Mouse (Mus musculus) ovary, postnatal 36 days (tissue): Measurements from ENCODE around the gene Rasd1.
"Not testable (repeated sequence)": the region's sequence is repeated elsewhere in the genome, so short reads cannot be mapped to it uniquely, and the experiment has no call there.

ENCODE experiments used
- DNase-seq: peaks from one replicate; pipeline ENCODE4 v3.0.0; 2022; ENCODE audit warnings: low spot score, mixed read lengths

The Rasd1 gene

GRCm38 (mm10) chr11:59960476-59961337 lies 4.0 kb downstream of the Rasd1 start:
- no peak for DNase-seq

DNA sequence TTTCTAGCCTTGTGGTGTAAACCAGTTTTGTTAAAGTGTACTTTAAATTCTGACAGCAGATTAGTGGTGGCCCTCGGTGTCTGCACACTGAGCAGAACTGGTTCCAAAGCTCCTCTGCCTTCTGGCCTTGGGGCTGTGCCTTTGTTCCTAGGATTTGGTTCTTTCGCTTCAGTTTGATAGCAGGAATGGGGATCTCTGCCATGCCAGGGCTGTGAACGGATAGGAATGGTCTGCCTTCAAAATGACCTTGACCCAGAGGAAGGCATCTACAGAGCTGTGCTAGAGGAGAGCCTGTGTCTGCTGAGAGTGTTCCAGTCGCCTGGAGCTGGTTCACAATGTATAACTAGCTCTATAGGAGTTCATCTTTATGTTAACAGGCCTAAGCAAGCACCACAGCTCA lies 5.3 kb downstream of the Rasd1 start:
- no peak for DNase-seq

DNA sequence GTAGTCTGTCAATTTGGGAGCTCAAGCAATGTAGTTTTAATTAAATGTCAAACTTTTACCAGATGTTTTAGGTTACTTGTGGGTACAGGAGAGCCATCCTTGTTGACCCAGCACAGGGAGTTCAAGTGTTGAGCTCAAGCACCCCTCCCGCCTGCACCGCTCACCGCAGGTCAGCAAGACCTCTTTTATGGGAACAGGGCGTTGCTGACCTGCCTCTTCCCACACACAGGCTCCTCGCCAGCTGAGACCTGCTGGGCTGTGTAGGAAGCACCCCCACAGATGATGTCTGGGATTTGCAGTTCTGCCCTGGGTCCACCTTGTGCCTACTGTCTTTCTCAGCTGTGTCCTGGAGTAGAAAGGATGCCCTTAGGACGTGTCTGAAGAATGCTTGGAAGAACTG lies 8.0 kb downstream of the Rasd1 start:
- peak; percentile 82 for DNase-seq

GRCm38 (mm10) chr11:59952892-59953291 lies 11.9 kb downstream of the Rasd1 start:
- no peak for DNase-seq

DNA sequence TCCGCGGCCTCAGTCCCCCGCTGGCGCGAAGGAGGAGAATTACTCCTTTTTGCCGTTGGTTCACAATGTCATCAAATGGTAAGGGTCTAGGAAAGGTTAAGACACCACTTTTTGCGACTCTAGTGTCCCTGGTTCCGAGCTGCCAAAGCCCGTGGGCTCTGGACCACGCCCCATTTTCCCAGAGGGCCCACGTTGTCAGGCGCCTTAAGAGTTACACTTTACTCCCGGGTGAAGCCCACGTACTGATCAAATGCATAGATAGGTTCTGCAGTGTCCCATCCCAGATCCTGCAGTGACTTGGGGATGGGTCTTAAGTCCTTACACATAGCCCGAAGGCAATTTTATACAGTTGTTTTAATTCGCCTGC lies 16.4 kb downstream of the Rasd1 start:
- DNase-seq, result no peak

GRCm38 (mm10) chr11:59947752-59948400 lies 16.9 kb downstream of the Rasd1 start, which contains the start of gene Med9:
TSS of gene Med9 (plus strand) at chr11:59948206.
- DNase-seq, result peak; percentile 96

- DNase-seq, result not testable (repeated sequence)
Measured at GRCm38 (mm10) chr11:59944855-59945254, 19.9 kb downstream of the Rasd1 start.

DNA sequence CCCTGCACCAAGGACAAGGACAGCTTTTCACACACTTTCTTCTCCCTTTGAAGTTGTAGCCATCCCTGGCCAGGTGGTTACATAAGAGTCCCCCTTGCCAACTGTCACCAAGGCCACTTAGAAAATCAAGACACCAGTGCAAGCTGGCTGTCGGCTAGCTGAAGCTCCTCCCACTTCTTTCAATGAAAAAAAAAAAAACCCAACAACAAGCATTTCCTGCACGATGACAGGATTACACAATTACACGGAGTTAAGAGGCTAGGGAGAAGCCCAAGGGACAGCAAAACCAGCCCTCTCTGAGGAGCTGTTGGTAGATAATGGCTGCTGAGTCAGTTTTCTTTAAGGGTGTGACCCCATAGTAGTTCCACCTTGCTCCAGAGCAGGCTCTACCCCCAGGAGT lies 23.4 kb downstream of the Rasd1 start:
- no peak for DNase-seq

DNA sequence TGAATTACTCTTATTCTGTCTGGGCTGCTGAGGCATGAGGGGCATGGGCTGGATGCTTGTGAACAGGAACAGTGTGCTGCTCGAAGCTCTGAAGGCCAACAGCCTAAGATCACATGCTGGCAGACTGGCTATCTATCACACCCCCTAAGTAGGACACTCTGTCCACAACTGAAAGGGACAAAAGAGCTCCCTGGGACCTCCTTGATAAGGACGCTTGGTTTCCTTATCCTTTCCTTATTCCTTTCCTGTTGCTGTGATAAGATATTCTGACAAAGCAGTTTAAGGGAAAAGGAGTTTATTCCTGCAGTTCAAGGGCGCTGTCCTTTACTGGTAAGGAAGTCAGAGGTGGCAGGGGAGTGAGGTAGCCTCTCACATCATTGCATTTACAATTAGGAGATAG lies 24.1 kb downstream of the Rasd1 start:
- DNase-seq, result no peak

DNA sequence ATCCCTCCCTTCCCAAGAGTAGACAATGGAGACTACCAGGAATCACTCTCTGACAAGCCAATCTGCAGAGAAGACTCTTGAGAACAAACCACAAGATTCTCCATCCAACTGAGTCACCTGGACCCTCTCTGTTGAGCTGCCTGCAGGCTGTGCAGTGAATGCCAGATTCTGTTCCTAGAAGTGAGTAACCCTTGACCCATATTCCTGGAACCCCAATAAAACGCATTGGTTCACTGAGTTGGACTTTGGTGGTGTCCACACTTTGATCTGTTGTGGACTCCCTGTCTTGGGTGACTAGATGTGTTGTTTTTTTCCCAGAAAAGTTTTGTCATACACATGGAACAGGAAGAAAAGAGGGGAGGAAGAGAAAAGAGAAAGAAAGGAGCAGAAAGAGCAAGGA lies 24.9 kb downstream of the Rasd1 start:
- DNase-seq, result no peak

DNA sequence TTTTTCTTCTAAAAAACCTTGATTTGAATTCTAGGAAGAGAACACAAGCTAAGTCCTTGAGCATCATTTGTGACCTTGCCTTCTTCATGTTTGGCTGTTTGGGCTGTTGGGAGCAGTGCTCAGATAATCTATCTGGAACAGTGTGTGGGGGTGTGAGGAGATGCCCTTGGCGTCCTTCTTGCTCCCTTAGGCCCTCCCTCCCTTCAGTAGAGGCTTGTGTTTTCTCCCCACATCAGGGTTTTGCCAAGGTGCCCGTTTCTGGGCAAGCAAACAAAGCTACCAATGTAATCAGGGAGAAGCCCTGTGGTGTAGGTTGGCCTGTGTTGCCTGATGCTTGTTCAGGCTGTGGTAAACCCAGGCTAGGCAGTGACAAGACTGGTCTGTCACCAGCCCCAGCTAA lies 27.1 kb downstream of the Rasd1 start:
- DNase-seq, result peak; percentile 53

DNA sequence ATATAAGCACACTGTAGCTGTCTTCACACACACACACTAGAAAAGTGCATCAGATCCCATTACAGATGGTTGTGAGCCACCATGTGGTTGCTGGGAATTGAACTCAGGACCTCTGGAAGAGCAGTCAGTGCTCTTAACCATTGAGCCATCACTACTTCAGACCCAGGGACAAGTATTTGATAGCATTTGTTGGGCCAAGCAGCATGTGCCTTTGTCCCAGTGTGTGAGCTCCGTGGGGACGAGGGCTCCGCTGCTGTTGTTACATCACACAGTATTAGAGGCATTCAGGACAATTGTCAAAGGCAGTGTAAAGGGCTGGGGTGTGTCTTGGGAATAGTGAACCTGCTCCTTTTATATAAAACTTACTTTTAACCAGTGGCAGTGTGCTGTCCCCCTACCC lies 27.7 kb downstream of the Rasd1 start:
- peak; percentile 42 for DNase-seq

DNA sequence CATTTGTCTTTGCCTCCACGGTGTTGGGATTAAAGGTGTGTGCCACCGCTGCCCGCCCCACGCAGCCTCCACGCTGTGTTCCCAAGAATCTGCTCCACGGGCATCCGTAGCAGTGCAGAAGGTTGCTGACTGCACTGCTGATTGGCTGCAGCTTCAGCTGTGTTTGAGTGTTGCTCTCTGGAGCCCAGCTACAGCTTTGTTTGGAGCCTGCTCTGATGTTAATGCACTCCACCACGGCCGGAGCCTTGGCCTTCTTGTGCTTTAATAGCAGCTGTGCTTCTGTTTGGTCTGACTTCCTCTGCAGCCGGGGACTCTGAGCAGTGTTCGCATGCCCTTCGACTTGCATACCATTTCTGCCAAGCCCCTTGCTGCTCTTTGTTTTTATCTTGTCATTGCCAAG lies 30.8 kb downstream of the Rasd1 start:
- DNase-seq, result peak; percentile 59

GRCm38 (mm10) chr11:59932560-59933337 lies 32.0 kb downstream of the Rasd1 start:
- DNase-seq, result no peak

GRCm38 (mm10) chr11:59930031-59930430 lies 34.7 kb downstream of the Rasd1 start:
- DNase-seq, result no peak

GRCm38 (mm10) chr11:59921265-59921664 lies 43.5 kb downstream of the Rasd1 start:
- no peak for DNase-seq

- DNase-seq, result no peak
Measured at GRCm38 (mm10) chr11:59920331-59920730, 44.4 kb downstream of the Rasd1 start.

DNA sequence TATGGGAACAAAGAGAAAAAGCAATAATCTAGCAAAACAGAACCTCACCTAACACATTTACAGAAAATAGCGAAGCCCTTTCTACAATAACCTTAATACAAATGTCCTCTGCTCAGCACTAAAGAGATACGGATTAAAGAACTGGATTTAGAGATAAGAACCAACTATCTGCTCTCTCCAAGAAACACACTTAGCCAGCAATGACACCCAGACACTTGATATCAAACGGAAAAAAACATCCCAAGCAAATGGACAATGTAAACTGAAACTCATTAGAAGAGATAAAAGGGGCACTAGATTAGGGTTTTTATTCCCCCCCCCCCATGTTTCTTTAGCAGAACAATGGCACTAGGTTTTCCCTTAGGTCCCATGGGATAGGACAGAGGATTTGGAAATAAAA lies 45.3 kb downstream of the Rasd1 start:
- DNase-seq, result no peak

DNA sequence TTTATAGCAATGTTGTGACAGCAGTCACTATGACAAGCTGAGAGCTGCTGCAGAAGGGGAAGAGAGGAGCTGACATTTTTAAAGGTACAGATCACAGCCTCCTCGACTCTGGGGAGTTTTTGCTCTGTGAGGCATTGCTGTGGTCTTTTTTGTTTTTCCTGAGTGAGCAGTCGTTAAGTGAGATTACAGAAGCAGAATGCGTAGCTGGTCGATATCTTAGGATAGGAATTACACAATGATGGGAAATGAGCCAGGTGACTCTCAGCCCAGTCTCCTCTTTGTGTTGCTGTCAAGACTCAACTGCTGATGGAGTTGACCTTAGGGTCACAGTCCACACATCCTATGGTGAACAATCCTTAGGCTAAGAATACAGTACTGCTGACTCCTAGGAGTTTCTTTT lies 46.7 kb downstream of the Rasd1 start:
- no peak for DNase-seq

- no peak for DNase-seq
Measured at GRCm38 (mm10) chr11:59913702-59914101, 51.0 kb downstream of the Rasd1 start.
